Mouse (Mus musculus): ENCODE measurements at regions not wholly inside any gene's neighbourhood (a gene's known extent, or its start where the extent isn't known, plus 50 kb on each side); places are given as distances from the start of the nearest gene placed in this dataset.

DNA sequence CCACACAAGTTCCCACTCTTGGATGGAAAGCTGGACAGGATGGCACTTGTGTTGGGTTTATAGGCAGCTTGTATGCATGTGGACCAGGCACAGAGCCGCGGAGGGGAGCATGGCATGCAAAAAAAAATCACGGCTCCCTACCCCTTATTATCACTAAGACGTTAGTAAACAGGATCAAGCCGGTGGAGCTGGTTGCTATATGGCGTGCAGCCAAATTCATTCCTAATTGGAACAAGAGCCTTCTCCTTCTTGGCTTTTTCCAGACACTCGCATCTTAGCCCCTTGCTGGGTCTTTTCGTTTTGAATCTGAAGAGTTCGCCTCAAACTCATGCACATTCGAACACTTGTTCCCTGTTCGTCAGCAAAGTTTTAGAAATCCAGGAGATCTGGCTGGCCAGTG lies 211.0 kb downstream of the Rplp1 start:
- no peak for DNase-seq

DNA sequence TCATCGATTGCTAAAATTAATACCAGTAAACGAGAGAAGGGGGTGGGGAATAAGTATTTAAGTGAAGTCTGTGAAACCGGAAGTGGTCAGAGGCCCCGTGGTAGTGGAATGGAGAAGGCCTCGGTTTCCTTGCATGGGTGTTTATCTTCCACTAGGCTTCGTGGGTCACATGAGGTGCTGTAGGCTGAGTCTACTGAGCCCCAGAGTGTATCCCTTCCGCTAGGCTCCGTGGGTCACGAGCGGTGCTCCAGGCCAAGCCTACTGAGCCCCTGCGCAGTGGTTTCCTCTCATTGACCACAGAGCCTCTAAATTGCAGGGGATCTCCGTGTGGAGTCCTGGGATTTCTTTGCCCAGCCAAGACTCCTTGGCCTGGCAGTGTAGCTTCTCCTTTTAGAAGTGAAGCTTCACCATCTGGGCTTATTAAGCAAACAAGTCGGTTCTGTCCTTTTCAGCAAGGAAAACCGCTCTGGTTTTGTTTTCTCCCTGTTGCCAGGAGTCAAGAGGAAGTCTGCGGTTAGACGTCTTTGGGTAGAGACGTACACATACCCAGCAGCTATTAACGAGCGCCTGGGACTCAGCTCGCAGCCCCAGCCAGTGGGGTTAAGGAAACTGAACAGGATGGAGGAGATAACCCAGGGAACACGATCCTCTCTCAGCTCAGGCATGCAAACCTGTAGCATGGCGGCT lies 211.9 kb downstream of the Rplp1 start:
- no peak for DNase-seq

DNA sequence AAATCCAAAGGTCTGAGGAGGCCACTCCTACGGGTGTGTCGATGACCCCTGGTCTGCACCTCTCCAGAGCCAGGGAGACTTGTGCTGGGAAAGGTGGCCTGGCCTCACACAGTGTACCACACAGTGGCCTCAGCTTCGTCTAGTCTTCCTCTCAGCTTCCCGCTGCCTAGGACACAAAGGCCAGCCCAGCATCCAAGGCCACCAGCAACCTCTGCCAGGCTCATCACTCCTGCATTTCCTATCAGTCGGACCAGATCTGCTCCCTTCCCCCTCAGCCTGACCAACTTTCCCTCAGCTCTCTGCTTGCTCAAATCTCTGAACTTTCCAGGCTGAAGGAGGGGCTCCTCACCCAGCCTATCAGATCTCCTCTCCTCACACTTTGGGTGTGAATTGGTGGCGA lies 213.8 kb downstream of the Rplp1 start:
- DNase-seq, result no peak

DNA sequence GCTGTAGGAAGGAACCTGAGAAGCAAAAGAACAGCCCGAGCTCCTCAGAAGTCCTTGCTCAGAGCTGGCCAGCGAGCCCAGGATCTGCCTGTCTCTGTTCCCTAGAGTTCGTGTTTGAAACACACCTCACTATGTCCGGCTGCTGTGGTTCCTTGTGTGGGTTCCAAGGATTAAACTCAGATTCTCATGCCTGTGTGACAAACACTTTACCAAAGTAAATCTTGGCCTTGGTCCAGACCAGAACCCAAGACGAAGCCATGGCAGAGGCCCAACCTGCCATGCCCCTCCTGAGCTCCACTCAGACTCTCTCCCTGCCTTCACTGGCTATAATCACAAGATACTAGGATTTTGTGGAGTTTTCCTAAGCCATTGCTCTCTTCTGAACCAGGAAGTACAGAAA lies 214.7 kb downstream of the Rplp1 start:
- no peak for DNase-seq

DNA sequence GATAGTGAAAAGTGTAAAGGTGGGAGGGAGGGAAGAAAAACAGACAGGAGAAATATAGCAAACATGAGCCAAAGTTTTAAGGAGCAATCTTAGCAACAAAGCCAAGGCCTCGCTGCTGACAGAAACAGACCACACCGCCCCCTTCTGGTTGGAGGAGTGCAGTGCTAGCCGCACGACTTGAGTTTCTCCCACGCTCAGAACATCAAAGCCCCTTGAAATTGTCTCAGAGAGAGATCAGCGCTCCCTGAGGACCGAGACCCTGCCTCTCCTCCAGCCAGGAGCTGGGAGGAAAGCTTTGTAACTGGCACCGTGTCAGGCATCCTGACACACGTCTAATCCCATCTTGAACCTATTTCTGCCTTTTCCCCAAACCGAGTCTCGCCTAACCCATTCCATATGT lies 216.4 kb downstream of the Rplp1 start:
- DNase-seq, result peak; percentile 21

DNA sequence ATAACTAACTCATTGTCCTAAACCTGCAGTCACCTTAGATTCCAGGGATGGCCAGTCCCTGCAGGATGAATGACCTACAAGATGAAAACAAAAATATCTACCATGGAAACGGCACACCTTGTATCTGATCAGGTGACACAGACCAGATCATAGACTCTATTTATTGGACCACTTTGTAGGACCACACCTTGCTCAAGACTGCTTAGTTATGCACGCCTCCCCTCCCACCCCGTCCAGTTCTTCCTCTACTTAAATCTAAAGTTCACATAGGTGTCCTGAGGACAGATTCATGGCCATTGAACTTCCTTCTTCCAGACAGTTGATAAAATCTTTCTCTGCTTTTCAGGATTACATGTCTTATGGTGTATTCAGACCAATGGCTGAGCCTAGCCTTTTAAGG lies 217.5 kb downstream of the Rplp1 start:
- no peak for DNase-seq

DNA sequence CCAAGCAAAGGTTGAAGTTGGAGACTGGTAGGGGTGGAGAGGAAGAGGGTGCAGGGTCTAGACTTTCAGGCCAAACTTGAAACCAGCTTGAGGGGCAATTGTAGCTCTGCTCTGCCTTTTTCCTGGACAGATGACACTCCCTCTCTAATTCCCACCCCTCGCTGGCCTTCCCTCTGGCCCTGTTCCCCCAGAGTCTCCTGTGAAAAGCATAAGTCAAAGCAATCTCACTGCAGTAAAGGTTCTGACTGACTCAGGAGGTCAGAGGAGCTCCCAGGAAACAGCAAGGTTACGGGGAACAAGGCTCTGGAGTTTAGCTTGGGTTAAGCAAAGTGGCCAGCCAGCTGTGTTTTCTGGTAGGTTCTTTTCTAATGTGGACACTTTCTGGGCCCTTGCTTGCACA lies 218.5 kb downstream of the Rplp1 start:
- no peak for DNase-seq

DNA sequence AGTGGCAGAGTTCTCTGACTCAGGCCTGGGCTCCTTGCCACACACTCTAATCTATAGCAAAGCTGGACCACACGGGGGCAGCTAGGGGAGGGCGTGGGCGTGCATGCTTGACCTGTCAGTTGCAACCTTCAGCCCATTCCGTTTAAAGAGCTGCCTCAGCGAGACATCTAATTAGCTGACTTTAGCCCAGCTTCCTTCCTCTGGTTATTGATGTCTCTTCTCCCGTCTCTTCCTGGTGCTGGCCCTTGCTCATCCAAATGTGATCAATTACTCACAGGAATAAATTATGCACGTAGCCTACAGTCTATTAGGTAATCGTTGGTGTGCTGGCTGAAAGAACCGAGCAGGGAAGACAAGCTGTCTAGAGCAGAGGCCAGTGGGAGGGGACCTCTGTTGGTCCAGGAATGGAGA lies 219.0 kb downstream of the Rplp1 start:
- no peak for DNase-seq

DNA sequence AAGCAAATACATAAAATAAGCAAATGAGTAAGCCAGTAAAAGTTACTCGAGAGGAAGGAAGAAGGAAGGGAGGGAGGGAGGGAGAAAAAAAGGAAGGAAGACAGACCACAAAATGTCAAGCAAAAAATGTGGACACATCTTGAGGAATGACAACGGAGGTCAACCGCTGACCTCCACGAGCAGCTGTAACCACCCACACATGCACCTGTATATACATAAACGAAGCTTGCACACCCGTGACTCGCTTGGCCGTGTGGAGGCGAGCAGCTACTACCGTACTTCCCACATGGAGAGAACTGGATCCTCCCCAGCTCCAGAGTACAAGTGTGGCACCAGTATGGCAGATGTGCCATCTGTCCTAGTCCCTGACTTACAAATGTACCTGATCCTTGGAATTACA lies 220.1 kb downstream of the Rplp1 start:
- DNase-seq, result no peak

DNA sequence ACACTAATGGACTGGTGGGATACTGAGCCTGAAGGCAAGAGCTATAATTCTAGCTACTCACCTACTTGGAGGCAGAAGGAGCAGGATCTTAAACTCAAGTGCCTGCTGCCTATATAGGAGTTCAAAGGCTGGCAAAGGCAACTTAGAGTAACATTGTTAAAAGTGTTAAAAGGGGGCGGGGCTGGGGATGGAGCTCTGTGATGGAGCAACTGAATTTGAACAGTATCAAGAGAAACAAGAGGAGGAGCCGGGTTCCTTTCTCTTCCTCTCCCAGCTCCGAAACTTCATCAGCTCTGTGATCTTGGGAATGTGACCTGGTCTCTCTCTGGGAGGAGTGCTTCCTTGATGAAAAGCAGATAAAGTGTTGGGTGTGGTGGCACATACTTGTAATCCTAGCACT lies 223.6 kb downstream of the Rplp1 start:
- DNase-seq, result no peak

DNA sequence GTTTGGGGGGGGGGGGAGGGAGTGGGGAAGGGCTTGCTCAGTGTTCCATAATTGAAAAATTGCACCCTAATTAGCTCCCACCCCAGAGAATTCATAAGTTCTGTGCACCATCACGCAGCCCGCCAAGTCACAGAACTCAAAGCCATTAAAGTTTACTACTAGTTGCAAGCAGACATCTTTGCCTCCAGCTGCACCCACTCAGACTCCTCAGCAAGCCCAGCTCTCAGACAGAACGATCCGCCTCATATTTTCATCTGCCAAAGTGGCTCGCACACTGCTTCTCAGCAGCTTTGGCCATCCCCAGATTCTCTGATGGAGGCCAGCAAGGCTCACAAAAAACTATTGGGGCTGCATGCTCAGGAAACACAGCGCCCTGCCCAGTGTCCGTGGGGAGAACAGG lies 224.4 kb downstream of the Rplp1 start:
- DNase-seq, result no peak

DNA sequence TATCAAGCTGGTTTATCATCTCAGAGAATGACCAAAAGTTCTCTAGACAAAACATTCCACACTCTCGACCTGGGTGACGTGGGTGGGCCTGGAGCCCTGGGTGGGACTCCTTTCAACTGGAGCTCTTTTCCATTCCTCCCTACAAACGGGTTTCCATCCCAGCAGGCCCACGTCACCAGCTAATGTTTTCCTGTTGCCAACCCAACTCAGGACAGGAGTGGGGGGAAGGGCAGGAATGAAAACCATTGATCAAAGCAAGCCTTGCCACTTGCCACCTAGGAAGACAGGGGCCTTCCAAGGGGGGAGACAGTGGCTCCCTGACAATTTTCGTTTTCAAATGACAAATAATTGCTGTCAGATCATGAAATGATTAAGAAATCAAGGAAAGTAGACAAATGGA lies 224.8 kb downstream of the Rplp1 start:
- DNase-seq, result no peak

DNA sequence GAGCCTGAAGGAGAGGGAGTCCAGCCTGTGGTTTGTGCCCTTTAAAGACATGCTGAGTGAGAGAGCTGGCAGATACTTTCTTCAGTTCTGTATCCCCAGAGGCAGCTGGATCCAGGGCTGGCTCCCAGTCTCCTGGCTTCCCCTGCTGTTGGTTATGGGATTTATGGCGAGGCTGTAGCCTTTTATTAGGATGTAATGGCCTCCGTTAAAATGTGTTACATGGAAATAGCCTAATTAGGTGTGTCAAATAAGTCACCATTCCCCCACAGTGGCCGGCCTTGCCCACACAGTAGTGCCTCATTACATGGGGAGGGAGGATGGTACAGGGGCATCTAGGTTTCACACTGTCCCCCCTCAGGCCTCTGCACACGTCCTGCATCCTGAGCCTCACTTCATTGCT lies 230.8 kb downstream of the Rplp1 start:
- DNase-seq, result no peak

DNA sequence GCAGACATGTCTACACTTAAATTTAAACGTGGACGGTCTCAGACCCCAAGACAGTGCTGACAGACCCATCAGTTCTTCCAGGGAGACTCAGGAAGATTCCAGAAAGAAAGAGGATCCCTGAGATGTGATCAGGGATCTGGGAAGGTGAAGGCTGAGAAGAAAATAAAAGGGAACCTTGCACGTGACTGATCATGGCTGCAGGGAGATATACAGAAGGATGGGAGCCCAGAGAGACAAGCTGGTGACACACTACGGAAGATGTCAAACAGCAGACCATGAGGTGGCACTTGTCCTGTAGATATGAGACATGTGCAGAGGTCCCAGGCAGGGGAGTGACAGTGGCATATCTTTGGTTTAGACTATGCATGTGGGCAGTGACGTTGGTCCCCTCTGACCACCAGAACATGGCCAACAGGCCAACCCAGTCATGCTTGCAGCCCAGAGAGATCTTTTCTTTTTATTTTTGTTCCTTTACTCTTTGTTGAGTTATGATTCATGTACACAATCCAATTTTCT lies 231.5 kb downstream of the Rplp1 start:
- DNase-seq, result no peak

DNA sequence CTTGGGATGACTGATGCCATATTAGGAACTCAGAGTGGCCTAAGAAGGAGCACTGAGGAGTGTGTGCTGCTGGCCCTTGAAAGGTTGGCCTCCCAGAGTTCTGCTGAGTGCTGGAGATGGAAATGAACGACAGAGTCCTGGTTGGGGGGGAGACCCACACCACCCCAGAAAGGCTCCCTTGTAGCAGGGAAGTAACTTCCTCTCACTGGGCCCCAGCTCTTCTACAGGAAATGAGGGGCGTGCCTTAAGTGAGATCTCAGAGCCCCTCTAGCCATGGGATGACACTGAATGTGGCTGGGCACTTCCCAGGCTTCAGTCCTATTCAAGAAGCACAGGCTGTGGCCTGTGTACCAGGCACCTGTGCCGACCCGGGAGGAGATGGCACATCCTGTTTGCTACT lies 232.0 kb downstream of the Rplp1 start:
- DNase-seq, result no peak

DNA sequence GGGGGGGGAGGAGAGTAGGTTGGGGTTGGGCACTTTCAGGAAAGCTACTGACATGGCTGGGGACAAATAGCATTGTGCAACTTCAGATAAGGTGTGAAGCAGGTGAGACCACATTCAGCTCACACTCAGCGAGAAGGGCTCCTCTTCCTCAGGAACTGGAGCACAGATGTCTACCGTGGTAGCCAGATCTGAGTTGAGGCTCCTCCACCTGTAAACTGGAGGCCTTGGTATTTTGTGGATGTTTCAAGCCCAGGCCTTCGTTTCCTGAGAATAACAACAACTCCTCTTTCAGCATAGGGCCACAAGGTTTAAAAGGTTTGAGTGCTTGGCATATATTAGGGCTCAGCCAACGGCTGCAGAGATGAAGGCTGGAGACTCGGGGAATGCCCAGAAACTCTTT lies 232.9 kb downstream of the Rplp1 start:
- DNase-seq, result no peak

DNA sequence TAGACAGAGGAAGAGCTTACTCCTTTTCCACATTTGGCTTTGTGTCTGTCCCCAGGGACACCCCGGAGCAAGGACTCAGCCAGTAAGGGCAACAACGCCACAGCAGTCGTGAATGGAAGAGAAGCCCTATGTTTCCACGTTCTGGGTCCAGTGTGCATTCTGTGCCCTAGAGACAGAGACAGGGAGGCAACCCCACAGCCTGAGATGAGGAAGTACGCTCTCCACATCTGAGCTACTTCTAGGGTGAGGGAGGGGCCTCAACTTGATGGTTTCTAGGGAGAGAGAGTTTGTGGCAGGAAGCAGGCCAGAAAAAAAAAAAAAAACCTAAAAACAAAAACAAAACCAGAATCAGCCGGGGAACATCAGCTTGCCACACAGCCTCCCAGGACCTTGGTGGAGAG lies 233.4 kb downstream of the Rplp1 start:
- DNase-seq, result no peak

DNA sequence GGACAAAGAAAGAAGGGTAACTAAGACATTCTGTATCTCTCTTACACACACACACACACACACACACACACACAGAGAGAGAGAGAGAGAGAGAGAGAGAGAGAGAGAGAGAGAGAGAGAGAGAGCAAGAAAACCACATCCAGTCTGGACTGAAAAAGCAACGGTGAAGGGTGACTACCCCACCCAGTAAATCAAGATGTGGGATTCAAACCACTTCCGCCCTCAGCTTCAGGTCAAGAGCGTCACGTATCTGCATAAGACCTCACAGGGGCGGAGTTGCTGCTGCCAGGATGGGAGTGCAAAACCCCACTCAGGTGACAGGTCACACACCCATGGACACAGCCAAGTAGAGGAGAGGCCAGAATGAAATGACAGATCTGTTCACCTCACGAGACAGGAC lies 234.7 kb downstream of the Rplp1 start:
- no peak for DNase-seq

DNA sequence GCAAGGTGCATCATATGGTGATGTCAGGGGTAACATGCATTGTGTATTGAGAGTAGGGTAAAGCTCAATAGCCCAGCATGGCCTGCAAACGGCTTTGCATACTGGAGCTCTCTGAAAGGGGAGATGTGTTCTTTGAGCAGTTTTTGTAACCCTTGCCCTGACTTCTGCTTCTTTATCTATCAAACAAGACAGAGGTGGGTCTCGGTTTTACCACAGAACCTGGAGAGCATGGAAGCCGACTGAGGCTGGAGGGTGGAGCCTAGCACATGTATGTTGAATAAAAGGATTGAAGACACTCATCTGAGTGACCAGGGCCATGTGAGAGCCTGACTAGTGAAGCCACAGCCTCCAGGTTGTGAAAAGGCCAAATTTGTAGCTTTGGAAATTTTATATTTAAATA lies 236.7 kb downstream of the Rplp1 start:
- DNase-seq, result no peak

DNA sequence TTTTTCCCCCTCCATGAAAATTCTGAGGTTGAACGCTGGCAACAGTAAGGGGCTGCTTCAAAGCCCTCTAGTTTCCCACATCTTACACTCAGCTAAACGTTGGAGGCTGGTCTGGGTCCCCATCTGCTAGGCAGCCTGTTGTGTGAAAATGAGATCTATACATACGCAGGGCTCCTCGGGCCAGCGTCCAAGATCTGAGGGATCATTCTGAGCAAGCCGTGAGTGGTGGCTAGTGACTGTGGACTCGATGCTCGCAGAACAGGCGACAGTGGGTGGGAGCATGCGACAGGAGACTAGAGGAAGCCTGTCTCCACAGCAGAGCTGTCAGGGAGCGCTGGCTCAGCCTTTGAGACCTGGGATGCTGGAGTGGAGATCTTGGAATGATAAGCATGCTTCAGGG lies 237.3 kb downstream of the Rplp1 start:
- DNase-seq, result no peak

DNA sequence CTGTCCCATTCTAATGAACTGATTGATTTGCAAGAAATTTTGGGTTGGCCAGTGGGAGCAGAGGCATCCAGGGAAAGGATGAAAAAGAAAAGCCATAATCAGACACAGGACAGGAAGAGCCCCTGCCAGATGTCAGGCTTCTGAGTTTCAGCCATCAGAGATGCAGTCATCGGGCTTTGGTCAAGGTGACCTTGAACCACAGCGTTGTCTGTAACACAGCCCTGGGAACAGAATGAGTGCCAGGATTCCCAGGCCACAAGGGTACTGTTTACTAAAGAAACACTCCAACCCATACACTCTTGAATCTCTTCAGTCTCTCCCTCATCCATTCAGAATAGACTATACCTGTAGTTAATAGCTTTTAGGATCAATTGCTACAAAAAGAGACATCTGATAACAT lies 239.0 kb downstream of the Rplp1 start:
- no peak for DNase-seq

DNA sequence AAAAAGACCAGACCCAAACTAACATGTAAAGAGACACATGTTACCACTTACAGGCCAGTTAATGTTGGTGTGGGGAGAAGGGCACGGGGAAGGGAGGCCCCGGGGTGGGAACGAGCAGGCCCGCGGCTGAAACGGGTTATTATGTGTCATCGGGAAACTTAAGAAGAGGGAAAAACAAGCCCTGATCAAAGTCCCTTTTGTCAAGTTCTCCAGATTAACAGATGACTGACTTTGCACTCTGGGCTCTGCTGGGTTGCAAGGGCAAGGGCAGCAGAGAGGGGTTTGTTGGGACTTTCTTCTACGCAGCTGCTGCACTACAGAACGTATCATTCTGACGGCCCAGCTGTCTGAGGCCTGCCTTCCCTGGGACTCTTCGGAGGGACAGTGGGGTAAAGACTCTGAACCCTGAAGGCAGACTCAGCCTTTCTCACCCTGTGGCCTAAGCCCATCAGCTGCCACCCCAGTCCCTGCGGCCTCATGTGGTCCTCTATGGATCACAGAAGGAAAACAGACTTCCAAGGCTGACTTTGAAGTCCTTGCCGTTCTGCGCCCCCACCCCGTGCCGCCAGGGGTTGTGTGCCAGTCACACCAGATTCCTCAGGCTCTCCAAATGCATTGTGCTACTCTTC lies 240.7 kb downstream of the Rplp1 start:
- no peak for DNase-seq

DNA sequence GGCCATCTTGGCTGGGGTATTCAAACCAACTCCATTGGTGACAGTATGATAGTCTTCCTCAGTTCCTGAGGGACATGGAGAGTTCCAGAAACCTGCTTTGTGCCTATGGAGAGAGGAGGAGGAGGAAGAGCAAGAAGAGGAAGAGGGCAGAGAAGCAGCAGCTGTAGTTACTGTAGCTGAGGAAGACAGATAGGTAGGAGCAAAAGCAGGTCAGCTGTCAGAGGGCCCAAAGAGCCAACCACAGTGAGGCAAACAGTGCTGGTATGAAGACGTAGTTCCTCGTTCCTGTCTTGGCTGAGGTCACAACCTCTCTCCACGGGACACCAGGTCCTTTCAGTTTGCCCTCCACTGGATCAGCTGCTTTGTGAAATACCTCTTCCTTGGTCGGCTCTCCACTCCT lies 243.4 kb downstream of the Rplp1 start:
- DNase-seq, result no peak

DNA sequence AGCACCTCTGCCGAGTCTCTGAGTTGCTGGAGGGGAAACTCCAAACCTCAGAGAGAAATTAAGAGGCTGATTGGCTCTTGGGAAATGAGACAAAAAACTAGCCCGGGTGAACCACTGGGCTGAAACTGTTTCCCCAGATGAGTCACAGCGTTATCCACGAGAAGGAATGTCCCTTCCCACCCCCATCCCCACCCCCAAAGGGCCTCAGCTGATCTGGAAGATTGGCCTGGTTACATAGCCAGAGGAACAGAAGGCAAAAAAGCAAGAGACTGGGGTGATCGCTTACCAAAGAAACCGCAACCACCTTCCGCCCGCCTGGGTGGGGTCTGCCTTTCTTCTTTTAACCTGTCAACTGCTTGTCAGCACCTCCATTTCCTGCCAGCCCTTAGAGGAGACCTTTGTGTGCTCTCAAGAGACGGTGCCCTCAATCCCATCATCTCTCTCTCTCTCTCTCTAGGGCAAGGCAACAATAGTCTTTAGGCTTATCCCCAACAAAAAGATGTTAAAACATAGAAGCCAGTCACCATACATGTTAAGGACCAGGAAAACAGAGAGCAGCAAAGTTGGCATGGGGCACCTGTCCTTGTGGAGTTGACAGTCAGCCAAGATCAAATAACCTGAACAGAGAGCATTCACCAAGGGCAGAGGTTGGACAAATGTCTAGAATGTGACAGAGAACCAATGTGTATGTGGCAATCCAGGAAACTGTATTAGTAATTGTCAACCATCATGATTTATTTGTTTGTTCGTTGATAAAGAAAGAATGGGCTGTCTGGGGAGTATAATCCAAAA lies 244.4 kb downstream of the Rplp1 start:
- DNase-seq, result no peak
